Mouse (Mus musculus) heart, postnatal 0 days (tissue): ENCODE measurements around the gene Nudt1.

ENCODE experiments used
- CTCF ChIP-seq: IDR thresholded peaks from 2 replicates; pipeline ENCODE4 v1.5.1; 2016; ENCODE audit warnings: antibody characterized with exemption, control low read depth, low read depth
- EP300 ChIP-seq: IDR thresholded peaks from 2 replicates; pipeline ENCODE4 v1.6.1; 2016; ENCODE audit warnings: antibody characterized with exemption, low read depth

GRCm38 (mm10) chr5:140382688-140383087, 61.2 kb downstream of the Nudt1 start:
- TF ChIP-seq CTCF: no peak
- no peak for TF ChIP-seq EP300
